Mouse (Mus musculus) c-Kit-positive CD71-negative TER-119-negative erythroid progenitor cells, embryonic 14.5 days (primary cell): Measurements from ENCODE around the gene Tex2.

ENCODE experiments used
- DNase-seq: peaks from one replicate; pipeline ENCODE4 v3.0.0-alpha.2; 2013; ENCODE audit warnings: low read depth

Tex2 gene

DNA sequence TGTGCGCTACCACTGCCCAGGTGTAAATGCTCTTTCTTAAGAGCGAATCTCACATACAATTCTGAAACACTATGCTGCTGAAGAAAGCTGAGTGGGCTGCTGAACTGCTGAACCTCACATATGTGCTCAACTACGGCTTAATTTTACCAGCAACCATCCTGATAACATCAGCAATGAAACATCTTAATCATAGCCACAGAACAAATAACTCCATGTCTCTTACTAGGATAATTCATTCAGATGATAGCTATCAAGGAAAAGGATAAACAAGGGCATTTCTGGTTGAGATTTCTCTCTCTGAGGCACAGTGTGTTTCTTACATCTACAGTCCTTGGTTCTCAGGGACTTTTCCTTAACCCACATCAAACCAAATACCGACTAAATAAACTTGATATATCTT, 128.3 kb downstream of the Tex2 start:
- DNase-seq, result no peak

DNA sequence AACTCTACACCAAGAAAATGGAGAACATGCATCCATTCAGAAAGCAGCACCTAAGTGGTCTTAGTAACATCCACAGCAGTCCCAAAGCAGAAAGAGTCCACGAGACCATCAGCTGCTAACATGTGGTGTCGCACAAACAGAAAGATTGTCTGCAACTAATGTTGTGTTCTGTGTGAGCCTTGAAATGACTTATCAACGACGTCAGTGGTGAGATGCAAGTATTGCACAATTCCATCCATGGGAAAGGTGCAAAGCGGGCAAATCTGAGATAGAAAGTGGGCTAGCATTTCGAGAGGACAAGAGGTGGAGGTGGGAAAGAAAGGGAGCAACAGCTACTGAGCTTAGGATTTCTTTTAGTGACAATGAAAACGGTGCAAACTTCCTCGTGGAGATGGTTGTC, 130.4 kb downstream of the Tex2 start:
- DNase-seq, result no peak

GRCm38 (mm10) chr11:106481651-106482050, 131.6 kb downstream of the Tex2 start:
- DNase-seq, result no peak

GRCm38 (mm10) chr11:106480530-106480885, 132.7 kb downstream of the Tex2 start:
- DNase-seq, result no peak

DNA sequence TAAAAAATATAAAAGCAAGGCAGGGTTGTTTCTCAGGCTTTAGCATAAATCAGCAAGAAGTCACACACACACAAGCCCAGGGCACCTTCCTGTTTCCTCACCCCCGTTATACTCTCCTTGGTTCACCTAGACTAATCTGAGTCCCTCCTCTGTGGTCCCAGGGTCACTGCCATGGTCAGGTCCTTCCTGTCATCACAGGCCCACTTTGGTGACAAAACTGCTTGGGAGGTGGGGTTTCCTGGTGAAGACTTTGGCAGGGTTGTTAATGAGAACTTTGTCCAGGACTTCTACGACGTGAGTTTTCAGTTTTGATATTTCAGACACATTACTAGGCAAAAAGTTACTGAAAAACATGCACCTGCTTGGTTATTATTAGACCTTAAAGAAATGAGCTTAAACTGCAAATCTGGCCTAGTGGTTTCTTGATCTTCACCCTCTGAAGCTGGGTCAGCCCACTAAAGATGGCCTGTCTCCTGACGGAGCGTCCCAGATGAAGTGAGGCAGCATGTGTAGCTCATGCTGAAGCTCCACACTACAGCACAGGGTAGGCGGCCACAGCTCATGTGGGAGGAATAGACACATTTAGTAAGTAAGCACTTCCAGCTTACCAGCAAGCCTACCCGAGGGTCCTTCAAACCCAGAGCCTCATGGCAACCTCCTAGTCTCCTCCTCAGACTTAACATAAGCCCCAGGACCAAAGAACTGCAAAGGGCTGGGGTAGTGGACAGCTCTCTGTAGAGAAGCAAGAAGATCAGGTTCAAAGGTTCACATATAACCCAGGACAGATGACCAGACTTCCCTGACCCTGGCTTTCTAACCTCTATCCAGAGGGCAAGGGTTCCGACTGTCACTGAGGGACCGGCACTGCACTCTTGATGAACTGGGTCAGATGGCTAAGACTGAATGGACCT, 133.3 kb downstream of the Tex2 start:
- DNase-seq, result no peak

- DNase-seq, result no peak
Measured at GRCm38 (mm10) chr11:106478745-106479144, 134.5 kb downstream of the Tex2 start.

GRCm38 (mm10) chr11:106477505-106478160, 135.6 kb downstream of the Tex2 start:
- no peak for DNase-seq

- no peak for DNase-seq
Measured at GRCm38 (mm10) chr11:106475309-106475708, 137.9 kb downstream of the Tex2 start.

GRCm38 (mm10) chr11:106471629-106472028, 141.6 kb downstream of the Tex2 start:
- no peak for DNase-seq

DNA sequence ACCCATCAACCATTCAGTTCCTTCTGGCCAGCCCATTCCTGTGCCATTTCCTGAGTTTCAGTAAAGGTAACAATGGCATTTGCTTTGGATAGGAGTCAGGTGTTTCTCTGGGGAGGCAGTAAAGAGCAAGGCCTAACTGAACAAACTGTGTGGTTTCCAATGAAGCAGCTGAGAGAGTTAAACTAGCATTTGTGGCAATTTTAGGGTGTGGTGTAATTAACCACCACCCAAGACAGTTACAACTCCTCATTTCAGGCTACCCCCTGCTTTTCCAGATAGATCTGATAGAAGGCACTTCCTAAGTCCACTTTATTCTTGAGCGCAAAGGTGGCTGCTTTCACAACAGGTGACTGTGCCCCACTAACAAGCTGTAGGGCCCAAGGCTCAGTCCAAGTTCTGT, 144.7 kb downstream of the Tex2 start:
- no peak for DNase-seq

GRCm38 (mm10) chr11:106465932-106466331, 147.3 kb downstream of the Tex2 start:
- DNase-seq, result no peak

- no peak for DNase-seq
Measured at GRCm38 (mm10) chr11:106465545-106465903, 147.7 kb downstream of the Tex2 start.

- no peak for DNase-seq
Measured at GRCm38 (mm10) chr11:106464681-106465544, 148.3 kb downstream of the Tex2 start.

- DNase-seq, result no peak
Measured at GRCm38 (mm10) chr11:106463845-106464244, 149.4 kb downstream of the Tex2 start.

GRCm38 (mm10) chr11:106462309-106462708, 150.9 kb downstream of the Tex2 start:
- DNase-seq, result no peak

DNA sequence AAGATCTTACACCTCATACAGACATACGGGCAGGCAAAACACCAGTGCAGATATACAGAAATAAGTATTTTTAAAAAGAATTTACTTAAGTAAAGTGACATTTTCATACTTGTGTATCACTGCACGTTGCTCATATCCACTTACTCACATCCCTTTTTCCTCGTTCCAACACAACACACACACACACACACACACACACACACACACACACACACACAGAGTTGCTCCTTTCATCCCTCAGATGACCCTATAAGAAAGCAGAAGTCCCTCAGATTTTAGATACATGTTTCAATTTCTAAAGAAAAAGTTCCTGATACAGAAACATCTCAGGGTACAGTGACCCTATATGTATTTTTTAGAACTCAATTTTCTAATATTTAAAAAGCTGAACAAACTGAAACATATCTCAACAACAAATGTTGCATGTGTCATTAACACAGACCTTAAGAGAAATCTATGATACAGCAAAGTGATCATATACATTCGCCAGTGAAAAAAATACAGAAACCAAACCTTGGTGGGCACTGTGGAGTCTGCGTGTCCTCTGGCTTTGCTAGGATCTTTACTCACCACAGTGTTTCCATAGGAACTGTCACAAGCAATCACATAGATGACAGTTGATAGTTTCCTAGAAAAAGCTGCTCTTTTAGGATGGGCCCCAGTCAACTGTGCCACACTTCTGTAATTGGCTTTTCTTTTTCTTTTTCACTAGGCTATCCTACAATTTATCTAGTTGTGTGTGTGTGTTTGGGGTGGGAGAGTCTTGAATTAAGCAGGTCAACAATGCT, 151.9 kb downstream of the Tex2 start:
- no peak for DNase-seq

GRCm38 (mm10) chr11:106460671-106461070, 152.6 kb downstream of the Tex2 start:
- no peak for DNase-seq

- no peak for DNase-seq
Measured at GRCm38 (mm10) chr11:106458540-106458939, 154.7 kb downstream of the Tex2 start.
